Mouse (Mus musculus) midbrain, embryonic 10.5 days (tissue): ENCODE data around the gene Ltb. TPM values are rescaled to one million over a fixed set of nuclear protein-coding genes. Genes with fewer than 3 reads are reported as not detected.
A peak's percentile ranks its signal among the peaks of the same experiment; 100 is the strongest.

Source experiments
- DNase-seq: peaks from one replicate; pipeline ENCODE4 v3.0.0-alpha.2; 2017; ENCODE audit warnings: low spot score
- H3K27ac ChIP-seq: fragments of 300-500 bp; sonication (generic); replicated peaks from 2 replicates; pipeline ENCODE4 v1.5.1; 2016; ENCODE audit warnings: mild to moderate bottlenecking
- H3K27me3 ChIP-seq: fragments of 300-500 bp; sonication (generic); 2 replicates; pipeline ENCODE4 v1.6.1; 2016; ENCODE audit warnings: low read depth, mild to moderate bottlenecking; ENCODE audit not compliant: poor library complexity, severe bottlenecking
- H3K36me3 ChIP-seq: fragments of 300-500 bp; sonication (generic); 2 replicates; pipeline ENCODE4 v1.6.1; 2016; ENCODE audit warnings: mild to moderate bottlenecking, moderate library complexity
- H3K4me1 ChIP-seq: fragments of 300-500 bp; sonication (generic); 2 replicates; pipeline ENCODE4 v1.6.1; 2016
- H3K4me3 ChIP-seq: fragments of 300-500 bp; sonication (generic); 2 replicates; pipeline ENCODE4 v1.5.1; 2016; ENCODE audit warnings: mild to moderate bottlenecking, moderate library complexity
- H3K9me3 ChIP-seq: fragments of 300-500 bp; sonication (generic); replicated peaks from 2 replicates; pipeline ENCODE4 v1.6.1; 2016; ENCODE audit warnings: mild to moderate bottlenecking
- WGBS: fragments of 180-500 bp; shearing (Covaris S2); methylation state at CpG from one replicate; pipeline ENCODE4 v1.1.7; 2016; 5-methylcytosine and 5-hydroxymethylcytosine counted together
- polyA plus RNA-seq: library from polyadenylated mRNA; unstranded; fragments of >200 nt; fragmentation: Nextera tagmentation; extraction: Ambion mirVana; gene quantifications from 2 replicates; pipeline ENCODE4 v1.2.1, GENCODE M21; 2016

Gene Ltb
- polyA plus RNA-seq, 1 experiment from 2014 or later = 0.10 TPM

- 25% methylated on average over 4 of the region's 4 CpGs for WGBS
- H3K27ac ChIP-seq = 0 out of 2 replicates have a peak overlapping the region, but pooled peaks have one; percentile 33
- DNase-seq = no peak
- no peak overlapping the region for H3K4me3 ChIP-seq
- H3K27me3 ChIP-seq = no peaks in the 10 kb centered on the region
- H3K36me3 ChIP-seq = no peaks in the 10 kb centered on the region
- no peaks in the 10 kb centered on the region for H3K9me3 ChIP-seq
- H3K4me1 ChIP-seq = peaks cover 11% of the 10 kb centered on the region
Measured at GRCm38 (mm10) chr17:35168541-35169207, 25.6 kb upstream of the Ltb start.

DNA sequence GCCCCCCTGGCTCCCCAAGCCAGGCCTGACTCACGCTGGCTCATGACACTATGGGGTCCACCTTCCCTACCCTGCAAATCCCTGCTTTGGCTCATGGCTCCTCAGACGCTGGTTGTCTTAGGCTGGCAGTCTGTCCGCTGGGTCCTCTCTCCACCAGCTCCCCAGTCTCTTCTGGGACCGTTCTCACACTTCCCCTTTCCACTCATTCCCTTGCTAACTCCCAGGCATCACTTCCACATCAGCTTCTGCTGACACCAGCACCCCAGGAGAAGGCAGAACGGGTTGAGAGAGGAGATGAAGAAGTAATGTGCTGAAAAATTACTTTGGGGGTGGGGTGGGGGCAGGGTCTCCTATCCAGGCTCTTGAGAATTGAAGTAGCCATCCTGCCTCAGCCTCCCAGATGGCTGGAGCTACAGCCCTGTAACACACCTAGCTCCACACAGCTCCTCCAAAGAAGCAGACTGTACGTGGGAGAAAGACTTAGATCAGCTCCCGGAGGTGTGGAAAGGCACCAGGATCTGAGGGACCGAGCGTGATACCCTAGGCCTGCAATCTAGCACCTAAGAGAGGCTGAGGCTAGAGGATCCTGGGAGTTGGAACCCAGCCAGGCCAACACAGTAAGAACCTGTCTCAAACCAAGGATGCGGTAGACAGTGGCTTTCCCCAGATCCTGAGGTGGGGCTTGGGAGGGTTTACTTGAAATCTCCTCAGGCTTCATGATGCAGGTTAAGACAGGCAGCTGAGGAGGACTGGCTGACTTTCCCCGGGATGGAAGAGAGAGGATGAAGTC lies 21.6 kb upstream of the Ltb start:
- H3K27ac ChIP-seq = 0 out of 2 replicates have a peak overlapping the region, but pooled peaks have one; percentile 19
- H3K9me3 ChIP-seq = no peaks in the 10 kb centered on the region
- WGBS = 73% methylated on average over 11 of the region's 11 CpGs
- H3K27me3 ChIP-seq = no peaks in the 10 kb centered on the region
- DNase-seq = no peak
- H3K4me1 ChIP-seq = peaks cover 5% of the 10 kb centered on the region; the same call in 1 of the 2 replicates
- H3K4me3 ChIP-seq = no peak overlapping the region
- no peaks in the 10 kb centered on the region for H3K36me3 ChIP-seq

DNA sequence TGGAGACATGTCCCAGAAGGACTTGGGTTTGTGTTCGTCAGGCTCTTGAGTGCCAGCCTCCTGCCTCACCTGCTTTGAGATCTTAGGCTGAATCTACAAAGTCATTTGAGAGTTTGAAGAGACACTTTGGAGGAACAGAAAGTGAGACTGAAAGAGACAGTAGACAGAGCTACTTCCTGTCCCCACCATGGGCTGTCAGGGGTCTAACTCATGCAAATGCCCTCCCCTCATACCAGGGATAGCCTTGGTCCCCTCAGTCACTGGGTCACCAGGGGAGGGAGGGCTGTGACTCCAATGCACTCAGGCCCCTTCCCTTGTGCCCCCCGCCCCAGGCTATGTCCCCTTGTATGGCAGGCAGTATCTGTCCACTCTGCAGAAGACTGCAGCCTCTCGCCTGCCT lies 20.9 kb upstream of the Ltb start:
- Histone ChIP-seq H3K36me3 (no peaks in the 10 kb centered on the region), H3K9me3 (no peaks in the 10 kb centered on the region), H3K27me3 (no peaks in the 10 kb centered on the region), H3K4me3 (no peak overlapping the region), H3K27ac (no peak overlapping the region), H3K4me1 (peaks cover 5% of the 10 kb centered on the region; the same call in 1 of the 2 replicates)
- DNase-seq = no peak
- 83% methylated on average over 3 of the region's 3 CpGs for WGBS

- DNase-seq = no peak
- 78% methylated on average over 8 of the region's 8 CpGs for WGBS
- Histone ChIP-seq H3K4me1 (peaks cover 5% of the 10 kb centered on the region; the same call in 1 of the 2 replicates), H3K27ac (no peak overlapping the region), H3K4me3 (no peak overlapping the region), H3K27me3 (no peaks in the 10 kb centered on the region), H3K9me3 (no peaks in the 10 kb centered on the region), H3K36me3 (no peaks in the 10 kb centered on the region)
Measured at GRCm38 (mm10) chr17:35174201-35174977, 19.9 kb upstream of the Ltb start.

GRCm38 (mm10) chr17:35175382-35175781 lies 18.9 kb upstream of the Ltb start:
- peaks cover 5% of the 10 kb centered on the region; the same call in 1 of the 2 replicates for H3K4me1 ChIP-seq
- DNase-seq = no peak
- no peaks in the 10 kb centered on the region for H3K9me3 ChIP-seq
- WGBS = 65% methylated on average over 6 of the region's 6 CpGs
- H3K4me3 ChIP-seq = no peak overlapping the region
- H3K36me3 ChIP-seq = no peaks in the 10 kb centered on the region
- no peaks in the 10 kb centered on the region for H3K27me3 ChIP-seq
- no peak overlapping the region for H3K27ac ChIP-seq

DNA sequence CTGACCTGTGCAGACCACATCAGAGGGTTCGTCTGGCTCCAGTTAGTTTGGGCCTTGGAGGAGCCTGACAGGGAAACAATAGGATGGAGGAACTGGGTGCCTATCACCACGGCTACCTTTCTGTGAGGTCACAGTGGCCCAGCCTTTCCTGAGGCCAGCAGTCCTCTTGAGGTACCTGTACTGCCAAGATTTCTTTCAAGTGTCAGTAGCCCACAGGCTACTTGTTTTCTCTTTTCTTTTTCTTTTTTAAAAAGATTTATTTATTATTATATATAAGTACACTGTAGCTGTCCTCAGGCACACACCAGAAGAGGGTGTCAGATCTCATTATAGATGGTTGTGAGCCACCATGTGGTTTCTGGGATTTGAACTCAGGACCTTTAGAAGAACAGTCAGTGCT lies 18.3 kb upstream of the Ltb start, which contains the start of gene Aif1:
Aif1 (minus strand) TSS at position 101 of the 400 bp plus-strand sequence.
- Histone ChIP-seq H3K27me3 (no peaks in the 10 kb centered on the region), H3K27ac (no peak within 1 kb of the TSS), H3K36me3 (no peaks in the 10 kb centered on the region), H3K4me3 (no peak within 1 kb of the TSS), H3K9me3 (no peaks in the 10 kb centered on the region), H3K4me1 (peaks cover 5% of the 10 kb centered on the region; the same call in 1 of the 2 replicates)
- DNase-seq = no peak
- 43% methylated on average over 2 of the region's 2 CpGs for WGBS

GRCm38 (mm10) chr17:35178528-35178927 lies 15.7 kb upstream of the Ltb start:
- Histone ChIP-seq H3K4me3 (no peak overlapping the region), H3K9me3 (no peaks in the 10 kb centered on the region), H3K4me1 (peaks cover 5% of the 10 kb centered on the region; the same call in 1 of the 2 replicates), H3K27me3 (no peaks in the 10 kb centered on the region), H3K27ac (no peak overlapping the region), H3K36me3 (no peaks in the 10 kb centered on the region)
- peak; percentile 72 for DNase-seq
- 14% methylated on average over 5 of the region's 5 CpGs for WGBS

DNA sequence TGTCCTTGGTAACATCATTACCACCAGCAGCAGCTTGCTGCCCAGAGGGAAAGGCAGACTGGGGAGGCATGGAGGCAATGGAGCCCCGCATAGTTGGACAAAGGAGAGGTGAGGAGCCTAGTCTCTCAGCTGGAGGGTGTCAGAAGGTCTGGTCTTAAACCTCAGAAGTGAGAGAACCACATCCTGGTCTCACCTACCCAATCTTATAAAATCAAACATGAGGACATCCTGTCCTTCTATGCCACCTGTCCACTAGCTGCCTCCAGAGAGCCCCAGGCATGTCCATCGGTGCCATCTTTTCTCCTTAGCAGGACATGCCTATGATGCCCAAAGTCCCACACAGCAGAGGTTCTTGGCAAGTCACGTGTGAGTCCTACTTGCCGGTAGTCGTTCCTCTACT lies 14.1 kb upstream of the Ltb start:
- no peak for DNase-seq
- no peaks in the 10 kb centered on the region for H3K9me3 ChIP-seq
- no peaks in the 10 kb centered on the region for H3K36me3 ChIP-seq
- H3K27me3 ChIP-seq = no peaks in the 10 kb centered on the region
- no peak overlapping the region for H3K27ac ChIP-seq
- 89% methylated on average over 5 of the region's 5 CpGs for WGBS
- H3K4me3 ChIP-seq = no peak overlapping the region
- peaks cover 5% of the 10 kb centered on the region; the same call in 1 of the 2 replicates for H3K4me1 ChIP-seq

- WGBS = 3% methylated on average over 18 of the region's 18 CpGs
- Histone ChIP-seq H3K36me3 (no peaks in the 10 kb centered on the region), H3K27ac (peak overlapping the region; percentile 83), H3K4me3 (peak overlapping the region; percentile 59), H3K9me3 (no peaks in the 10 kb centered on the region), H3K27me3 (no peaks in the 10 kb centered on the region), H3K4me1 (peaks cover 21% of the 10 kb centered on the region)
- peak; percentile 59 for DNase-seq
Measured at GRCm38 (mm10) chr17:35185639-35186611, 8.3 kb upstream of the Ltb start.

GRCm38 (mm10) chr17:35186681-35187080 lies 7.6 kb upstream of the Ltb start:
- WGBS = 2% methylated on average over 4 of the region's 4 CpGs
- peak; percentile 53 for DNase-seq
- peaks cover 21% of the 10 kb centered on the region for H3K4me1 ChIP-seq
- H3K27ac ChIP-seq = peak overlapping the region; percentile 83
- H3K27me3 ChIP-seq = no peaks in the 10 kb centered on the region
- H3K9me3 ChIP-seq = no peaks in the 10 kb centered on the region
- H3K36me3 ChIP-seq = no peaks in the 10 kb centered on the region
- H3K4me3 ChIP-seq = peak overlapping the region; percentile 59

GRCm38 (mm10) chr17:35187345-35187744 lies 6.9 kb upstream of the Ltb start:
- Histone ChIP-seq H3K9me3 (no peaks in the 10 kb centered on the region), H3K4me3 (no peak overlapping the region), H3K36me3 (no peaks in the 10 kb centered on the region), H3K27me3 (no peaks in the 10 kb centered on the region), H3K27ac (no peak overlapping the region), H3K4me1 (peaks cover 21% of the 10 kb centered on the region)
- no peak for DNase-seq
- WGBS = 79% methylated on average over 4 of the region's 4 CpGs
